Mouse (Mus musculus) bone marrow macrophage, adult 2 months (primary cell): ENCODE data around the gene Clec4d.

Experiments
- CTCF ChIP-seq: IDR thresholded peaks from 2 replicates; pipeline ENCODE4 v1.5.1; 2012; ENCODE audit warnings: low read depth, mild to moderate bottlenecking, low read length, moderate library complexity
- POLR2A ChIP-seq: IDR thresholded peaks from 2 replicates; pipeline ENCODE4 v1.6.1; 2012; ENCODE audit warnings: mild to moderate bottlenecking, low read depth, low read length, borderline replicate concordance

GRCm38 (mm10) chr6:123258946-123259345, 3.0 kb upstream of the Clec4d start:
- TF ChIP-seq CTCF (no peak), POLR2A (no peak)
